Mouse (Mus musculus): Measurements from ENCODE around the gene Psma4.
"Not testable (repeated sequence)": the region's sequence is repeated elsewhere in the genome, so short reads cannot be mapped to it uniquely, and the experiment has no call there.

Psma4 gene

GRCm38 (mm10) chr9:54950575-54951321 lies at the start of gene Psma4, which contains the start of gene AY074887:
Gene Psma4 (plus strand): TSS chr9:54950790.
Gene AY074887 (minus strand): TSS chr9:54950998.
- DNase-seq (ENCODE audit: low spot score) = peak; percentile 92

- DNase-seq (ENCODE audit: low spot score) = no peak
Measured at GRCm38 (mm10) chr9:54909446-54909845, 41.1 kb upstream of the Psma4 start.

- no peak for DNase-seq (ENCODE audit: low spot score)
Measured at GRCm38 (mm10) chr9:54915576-54915975, 35.0 kb upstream of the Psma4 start.

GRCm38 (mm10) chr9:54916401-54916800 lies 34.2 kb upstream of the Psma4 start:
- DNase-seq (ENCODE audit: low spot score) = no peak

- peak; percentile 88 for DNase-seq (ENCODE audit: low spot score)
Measured at GRCm38 (mm10) chr9:54917010-54917677, 33.4 kb upstream of the Psma4 start, which contains the start of gene Hykk. Gene Hykk (plus strand): TSS chr9:54917283.

- DNase-seq (ENCODE audit: low spot score) = no peak
Measured at GRCm38 (mm10) chr9:54918191-54918590, 32.4 kb upstream of the Psma4 start.

- DNase-seq (ENCODE audit: low spot score) = no peak
Measured at GRCm38 (mm10) chr9:54918781-54919180, 31.8 kb upstream of the Psma4 start.

- DNase-seq (ENCODE audit: low spot score) = no peak
Measured at GRCm38 (mm10) chr9:54919946-54920345, 30.6 kb upstream of the Psma4 start.

GRCm38 (mm10) chr9:54930741-54931140 lies 19.8 kb upstream of the Psma4 start:
- DNase-seq (ENCODE audit: low spot score) = no peak

- no peak for DNase-seq (ENCODE audit: low spot score)
Measured at GRCm38 (mm10) chr9:54931765-54932164, 18.8 kb upstream of the Psma4 start.

GRCm38 (mm10) chr9:54932379-54932778 lies 18.2 kb upstream of the Psma4 start:
- DNase-seq (ENCODE audit: low spot score) = no peak

GRCm38 (mm10) chr9:54942071-54942470 lies 8.5 kb upstream of the Psma4 start:
- DNase-seq (ENCODE audit: low spot score) = no peak

GRCm38 (mm10) chr9:54944467-54944866 lies 6.1 kb upstream of the Psma4 start:
- DNase-seq (ENCODE audit: low spot score) = no peak

- DNase-seq (ENCODE audit: low spot score) = no peak
Measured at GRCm38 (mm10) chr9:54946256-54946655, 4.3 kb upstream of the Psma4 start.

- no peak for DNase-seq (ENCODE audit: low spot score)
Measured at GRCm38 (mm10) chr9:54949465-54949864, 1.1 kb upstream of the Psma4 start.

- not testable (repeated sequence) for DNase-seq (ENCODE audit: low spot score)
Measured at GRCm38 (mm10) chr9:54950162-54950561, 428 bp upstream of the Psma4 start.

- DNase-seq (ENCODE audit: low spot score) = no peak
Measured at GRCm38 (mm10) chr9:54961059-54961458, 10.5 kb downstream of the Psma4 start.

- DNase-seq (ENCODE audit: low spot score) = no peak
Measured at GRCm38 (mm10) chr9:54963669-54964068, 13.1 kb downstream of the Psma4 start.

GRCm38 (mm10) chr9:54969972-54970637 lies 19.5 kb downstream of the Psma4 start:
- DNase-seq (ENCODE audit: low spot score) = no peak

- no peak for DNase-seq (ENCODE audit: low spot score)
Measured at GRCm38 (mm10) chr9:54980674-54981073, 30.1 kb downstream of the Psma4 start, which contains the start of gene Chrna5. Gene Chrna5 (plus strand): TSS chr9:54980880.

GRCm38 (mm10) chr9:54981291-54982191 lies 31.0 kb downstream of the Psma4 start:
- DNase-seq (ENCODE audit: low spot score) = peak; percentile 20

GRCm38 (mm10) chr9:54982401-54982800 lies 31.8 kb downstream of the Psma4 start:
- no peak for DNase-seq (ENCODE audit: low spot score)

All from urinary bladder, postnatal 14 days (tissue).